Mouse (Mus musculus): ENCODE results near the gene Celf6. TPM values are rescaled to one million over a fixed set of nuclear protein-coding genes. Genes with fewer than 3 reads are reported as not detected.
A peak's percentile ranks its signal among the peaks of the same experiment; 100 is the strongest.

Celf6 gene
- 28.8 and 34.8 TPM in 2 replicates for polyA plus RNA-seq (2014; fragmentation: Nextera tagmentation; extraction: Ambion mirVana)

DNA sequence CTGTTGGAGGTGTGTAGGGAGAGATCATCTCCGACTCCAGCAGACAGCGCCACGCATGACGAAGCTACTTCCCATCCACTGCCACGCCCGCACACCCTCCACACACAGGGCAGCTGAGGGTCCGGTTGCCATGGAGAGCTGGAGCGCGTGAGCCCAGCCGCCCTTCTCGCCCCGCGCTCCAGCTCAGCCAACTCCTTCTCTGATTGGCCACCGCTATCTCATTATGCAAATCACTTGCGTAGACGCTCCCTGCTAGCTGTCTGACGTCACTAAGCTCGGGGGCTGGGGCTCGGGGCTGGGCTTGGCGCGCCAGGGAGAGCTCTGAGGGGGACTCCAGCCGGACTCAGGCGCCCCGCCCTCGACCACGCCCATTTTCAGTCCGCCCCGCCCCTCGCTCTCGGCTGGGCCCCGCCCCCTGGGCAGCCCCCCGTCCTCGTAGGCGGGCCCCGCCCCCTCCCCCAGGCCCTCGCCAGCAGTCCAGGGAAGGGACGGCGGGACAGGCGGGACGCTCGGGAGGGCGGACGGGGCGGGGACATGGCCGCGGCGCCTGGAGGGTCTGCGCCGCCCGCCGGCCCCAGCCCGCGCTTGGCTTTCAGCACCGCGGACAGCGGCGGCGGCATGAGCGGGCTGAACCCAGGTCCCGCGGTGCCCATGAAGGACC is at the start of gene Celf6:
Gene Celf6 (plus strand): TSS at position 74 of the 661 bp plus-strand sequence.
- Histone ChIP-seq H3K9me3 (ENCODE audit: control insufficient read depth, low read length) (no peaks in the 10 kb centered on the region), H3K4me1 (ENCODE audit: control insufficient read depth, insufficient read depth, low read length) (peaks cover 6% of the 10 kb centered on the region), H3K4me3 (ENCODE audit: low read depth, low read length) (peak within 1 kb of the TSS; percentile 57), H3K4me2 (ENCODE audit: low read depth, low read length) (peak within 1 kb of the TSS; percentile 79), H3K27ac (ENCODE audit: low read depth, low read length) (peak within 1 kb of the TSS; percentile 44; the same call in 1 of the 2 replicates), H3K9ac (replicated peaks; ENCODE audit: low read depth, low read length) (peak within 1 kb of the TSS; percentile 70), H3K36me3 (ENCODE audit: control insufficient read depth, insufficient read depth, low read length) (no peaks in the 10 kb centered on the region), H3K27me3 (ENCODE audit: control insufficient read depth, insufficient read depth, low read length) (no peaks in the 10 kb centered on the region)
- ATAC-seq (ENCODE audit: low read depth) = peak; percentile 98
- 0% methylated on average over 47 of the region's 61 CpGs for WGBS

DNA sequence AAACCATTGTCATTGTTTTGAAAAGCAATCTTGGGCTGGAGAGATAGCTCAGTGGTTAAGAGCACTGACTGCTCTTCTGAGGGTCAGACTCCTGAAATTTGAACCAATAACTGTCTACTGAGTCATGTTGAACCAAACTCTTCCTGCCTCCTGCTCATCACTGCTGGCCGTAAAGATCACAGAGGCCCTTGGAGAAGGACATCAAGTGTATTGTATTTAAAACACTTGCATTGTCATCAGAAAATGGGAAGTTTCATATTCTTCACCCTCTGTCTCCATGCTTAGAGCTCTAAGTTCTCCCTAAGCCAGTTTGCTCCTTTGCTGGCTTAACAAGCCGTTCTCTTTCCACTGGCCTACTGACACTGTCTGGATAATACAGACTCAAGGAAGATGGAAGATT is 49.4 kb upstream of the Celf6 start:
- 82% methylated on average over 2 of the region's 2 CpGs for WGBS

DNA sequence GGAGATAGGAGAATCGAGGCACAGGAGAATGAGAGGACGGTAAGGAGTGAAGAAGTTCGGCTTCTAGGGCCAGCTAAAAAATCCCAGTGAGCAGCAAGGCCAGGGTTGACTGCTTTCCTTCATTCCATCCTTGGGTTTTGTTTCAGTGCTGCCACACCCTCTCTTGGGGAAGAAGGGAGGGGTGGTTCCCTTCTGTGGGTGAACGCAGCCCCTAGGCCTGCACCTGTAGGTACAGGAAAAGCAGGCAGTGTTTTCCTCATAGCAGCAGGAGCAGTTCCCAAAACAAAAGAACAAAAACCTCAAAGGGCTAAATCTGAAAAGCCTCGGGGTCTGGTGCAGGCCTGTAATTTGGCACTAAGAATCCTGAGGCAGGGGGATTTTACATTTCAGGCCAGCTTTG is 46.1 kb upstream of the Celf6 start:
- no peak overlapping the region for H3K4me2 ChIP-seq (ENCODE audit: low read depth, low read length)
- H3K27me3 ChIP-seq (ENCODE audit: control insufficient read depth, insufficient read depth, low read length) = no peaks in the 10 kb centered on the region
- H3K4me1 ChIP-seq (ENCODE audit: control insufficient read depth, insufficient read depth, low read length) = no peaks in the 10 kb centered on the region
- no peak overlapping the region for H3K27ac ChIP-seq (ENCODE audit: low read depth, low read length)
- no peak overlapping the region for H3K4me3 ChIP-seq (ENCODE audit: low read depth, low read length)
- ATAC-seq (ENCODE audit: low read depth) = no peak
- WGBS = 34% methylated on average over 5 of the region's 5 CpGs
- no peaks in the 10 kb centered on the region for H3K36me3 ChIP-seq (ENCODE audit: control insufficient read depth, insufficient read depth, low read length)
- no peak overlapping the region for H3K9ac ChIP-seq (replicated peaks; ENCODE audit: low read depth, low read length)
- H3K9me3 ChIP-seq (ENCODE audit: control insufficient read depth, low read length) = no peaks in the 10 kb centered on the region

More for the DNA sequence above, 49.4 kb upstream of the Celf6 start:
- no peaks in the 10 kb centered on the region for H3K4me1 ChIP-seq (ENCODE audit: control insufficient read depth, insufficient read depth, low read length)
- H3K4me3 ChIP-seq (ENCODE audit: low read depth, low read length) = no peak overlapping the region
- H3K36me3 ChIP-seq (ENCODE audit: control insufficient read depth, insufficient read depth, low read length) = no peaks in the 10 kb centered on the region
- H3K9me3 ChIP-seq (ENCODE audit: control insufficient read depth, low read length) = no peaks in the 10 kb centered on the region
- no peak overlapping the region for H3K9ac ChIP-seq (replicated peaks; ENCODE audit: low read depth, low read length)
- no peaks in the 10 kb centered on the region for H3K27me3 ChIP-seq (ENCODE audit: control insufficient read depth, insufficient read depth, low read length)
- ATAC-seq (ENCODE audit: low read depth) = no peak
- H3K27ac ChIP-seq (ENCODE audit: low read depth, low read length) = no peak overlapping the region
- H3K4me2 ChIP-seq (ENCODE audit: low read depth, low read length) = no peak overlapping the region

DNA sequence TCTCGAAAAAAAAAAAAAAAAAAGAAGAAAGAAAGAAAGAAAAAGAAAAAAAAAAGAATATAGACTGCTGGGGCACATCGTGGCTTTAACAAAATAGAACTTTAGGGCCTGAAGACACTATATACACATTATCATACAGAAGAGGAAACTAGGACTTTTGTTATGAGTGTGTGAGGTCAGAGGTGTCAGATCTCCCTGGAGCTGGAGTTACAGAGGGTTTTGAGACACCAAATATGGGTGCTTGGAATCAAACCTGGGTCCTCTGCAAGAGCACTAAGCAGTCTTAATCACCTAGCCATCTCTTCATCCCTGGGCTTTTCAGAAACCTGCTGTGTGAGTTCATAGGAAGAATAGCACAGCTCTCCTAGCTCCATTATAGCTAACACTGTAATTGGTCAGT is 44.3 kb upstream of the Celf6 start:
- Histone ChIP-seq H3K4me2 (ENCODE audit: low read depth, low read length) (no peak overlapping the region), H3K9ac (replicated peaks; ENCODE audit: low read depth, low read length) (no peak overlapping the region), H3K27ac (ENCODE audit: low read depth, low read length) (no peak overlapping the region), H3K9me3 (ENCODE audit: control insufficient read depth, low read length) (no peaks in the 10 kb centered on the region), H3K36me3 (ENCODE audit: control insufficient read depth, insufficient read depth, low read length) (no peaks in the 10 kb centered on the region), H3K4me3 (ENCODE audit: low read depth, low read length) (no peak overlapping the region), H3K27me3 (ENCODE audit: control insufficient read depth, insufficient read depth, low read length) (no peaks in the 10 kb centered on the region), H3K4me1 (ENCODE audit: control insufficient read depth, insufficient read depth, low read length) (no peaks in the 10 kb centered on the region)
- 77% methylated on average over 2 of the region's 2 CpGs for WGBS
- no peak for ATAC-seq (ENCODE audit: low read depth)

DNA sequence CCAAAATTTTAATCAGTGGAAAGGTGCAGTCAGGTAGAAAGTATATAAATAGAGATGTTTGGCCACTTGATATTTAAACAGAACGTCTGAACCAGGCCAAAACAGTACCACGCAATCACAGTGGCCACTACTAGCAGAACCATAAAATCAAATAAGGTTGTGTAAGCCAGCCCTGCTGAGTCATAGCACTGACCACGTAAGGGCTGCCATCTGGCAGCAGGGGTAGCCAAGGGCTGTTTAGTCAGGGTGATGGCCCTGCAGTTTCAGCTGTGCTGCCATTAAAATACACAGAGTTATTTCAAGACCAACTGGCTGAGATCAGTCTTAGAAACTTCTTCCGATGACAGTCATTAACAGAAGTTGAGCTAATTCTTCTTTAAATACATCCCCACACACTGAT is 43.8 kb upstream of the Celf6 start:
- Histone ChIP-seq H3K4me2 (ENCODE audit: low read depth, low read length) (no peak overlapping the region), H3K27ac (ENCODE audit: low read depth, low read length) (no peak overlapping the region), H3K9me3 (ENCODE audit: control insufficient read depth, low read length) (no peaks in the 10 kb centered on the region), H3K27me3 (ENCODE audit: control insufficient read depth, insufficient read depth, low read length) (no peaks in the 10 kb centered on the region), H3K4me3 (ENCODE audit: low read depth, low read length) (no peak overlapping the region), H3K9ac (replicated peaks; ENCODE audit: low read depth, low read length) (no peak overlapping the region), H3K4me1 (ENCODE audit: control insufficient read depth, insufficient read depth, low read length) (0 out of 2 replicates have a peak, but pooled peaks cover 1% of the 10 kb centered on the region), H3K36me3 (ENCODE audit: control insufficient read depth, insufficient read depth, low read length) (no peaks in the 10 kb centered on the region)
- ATAC-seq (ENCODE audit: low read depth) = no peak
- WGBS = 69% methylated on average over 4 of the region's 4 CpGs

DNA sequence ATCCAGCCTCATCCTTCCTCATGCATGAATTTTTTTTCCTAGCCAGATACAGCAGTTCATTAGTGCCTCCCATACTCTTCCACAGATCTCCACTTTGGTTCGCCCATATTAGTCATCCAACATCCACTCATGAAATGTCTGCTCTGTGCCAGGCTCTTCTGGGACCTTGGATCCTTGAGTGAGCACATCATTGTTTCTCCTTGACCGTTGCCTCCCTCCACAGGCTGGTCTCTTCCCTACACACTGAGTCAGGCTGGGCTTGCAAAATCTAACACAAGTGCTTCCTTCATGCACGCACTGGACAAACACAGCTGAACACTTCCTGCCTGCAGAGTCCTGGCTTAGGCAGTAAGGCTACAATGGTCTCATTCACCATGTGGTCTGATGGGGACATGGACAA is 40.1 kb upstream of the Celf6 start:
- no peak overlapping the region for H3K9ac ChIP-seq (replicated peaks; ENCODE audit: low read depth, low read length)
- H3K4me1 ChIP-seq (ENCODE audit: control insufficient read depth, insufficient read depth, low read length) = peaks cover 18% of the 10 kb centered on the region
- H3K27ac ChIP-seq (ENCODE audit: low read depth, low read length) = no peak overlapping the region
- H3K27me3 ChIP-seq (ENCODE audit: control insufficient read depth, insufficient read depth, low read length) = no peaks in the 10 kb centered on the region
- no peak overlapping the region for H3K4me2 ChIP-seq (ENCODE audit: low read depth, low read length)
- no peaks in the 10 kb centered on the region for H3K9me3 ChIP-seq (ENCODE audit: control insufficient read depth, low read length)
- H3K4me3 ChIP-seq (ENCODE audit: low read depth, low read length) = no peak overlapping the region
- no peak for ATAC-seq (ENCODE audit: low read depth)
- no peaks in the 10 kb centered on the region for H3K36me3 ChIP-seq (ENCODE audit: control insufficient read depth, insufficient read depth, low read length)
- WGBS = 85% methylated on average over 3 of the region's 3 CpGs

DNA sequence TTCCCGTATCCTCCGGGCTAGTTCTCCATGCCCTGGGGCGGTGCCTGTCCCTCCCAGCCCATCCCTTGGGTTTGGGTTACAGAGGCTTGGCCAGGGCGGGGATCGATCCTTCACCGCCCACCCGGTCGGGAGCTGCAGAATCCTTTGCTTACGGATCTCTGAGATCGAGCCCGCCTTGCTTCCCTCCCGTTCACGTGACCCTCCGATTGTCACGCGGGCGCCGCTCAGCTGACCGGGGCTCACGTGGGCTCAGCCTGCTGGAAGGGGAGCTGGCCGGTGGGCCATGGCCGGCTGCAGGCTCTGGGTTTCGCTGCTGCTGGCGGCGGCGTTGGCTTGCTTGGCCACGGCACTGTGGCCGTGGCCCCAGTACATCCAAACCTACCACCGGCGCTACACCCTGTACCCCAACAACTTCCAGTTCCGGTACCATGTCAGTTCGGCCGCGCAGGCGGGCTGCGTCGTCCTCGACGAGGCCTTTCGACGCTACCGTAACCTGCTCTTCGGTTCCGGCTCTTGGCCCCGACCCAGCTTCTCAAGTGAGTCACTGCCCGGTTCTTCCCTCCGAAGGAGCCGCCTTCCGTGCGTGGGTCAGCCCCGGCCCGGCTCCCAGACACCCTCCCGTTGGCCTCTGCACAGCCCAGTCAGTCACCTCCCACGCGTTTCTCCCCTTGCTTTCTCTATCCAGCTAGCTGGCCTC is 38.1 kb upstream of the Celf6 start, which contains the start of the genes Hexa and Tmem202:
Gene Hexa (plus strand): TSS at position 100 of the 697 bp plus-strand sequence.
Gene Tmem202 (minus strand): TSS at position 407 of the 697 bp plus-strand sequence.
- Histone ChIP-seq H3K27ac (ENCODE audit: low read depth, low read length) (no peak within 1 kb of the TSS), H3K4me3 (ENCODE audit: low read depth, low read length) (peak within 1 kb of the TSS; percentile 60), H3K27me3 (ENCODE audit: control insufficient read depth, insufficient read depth, low read length) (no peaks in the 10 kb centered on the region), H3K4me1 (ENCODE audit: control insufficient read depth, insufficient read depth, low read length) (peaks cover 18% of the 10 kb centered on the region), H3K4me2 (ENCODE audit: low read depth, low read length) (peak within 1 kb of the TSS; percentile 69), H3K36me3 (ENCODE audit: control insufficient read depth, insufficient read depth, low read length) (no peaks in the 10 kb centered on the region), H3K9ac (replicated peaks; ENCODE audit: low read depth, low read length) (peak within 1 kb of the TSS; percentile 73), H3K9me3 (ENCODE audit: control insufficient read depth, low read length) (no peaks in the 10 kb centered on the region)
- peak; percentile 94 for ATAC-seq (ENCODE audit: low read depth)
- 3% methylated on average over 55 of the region's 55 CpGs for WGBS

DNA sequence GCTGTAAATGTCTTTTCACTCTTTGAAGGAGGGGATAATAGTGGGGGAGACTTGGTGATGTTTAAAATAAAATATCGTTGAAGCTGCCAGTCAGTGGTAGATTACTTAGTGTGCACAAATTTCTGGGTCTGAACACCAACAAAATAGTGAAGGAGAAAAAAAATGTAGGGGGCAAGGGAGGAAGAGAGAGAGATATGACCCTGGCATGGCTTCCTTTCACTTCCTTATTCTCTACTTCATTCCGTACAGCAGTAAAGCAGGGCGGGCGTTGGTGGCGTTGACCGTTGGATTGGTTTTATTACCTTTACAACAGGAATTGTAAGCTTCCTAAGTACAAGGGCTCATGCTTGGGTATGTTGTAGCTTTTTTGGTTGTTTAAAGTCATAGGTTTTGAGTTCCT is 36.1 kb upstream of the Celf6 start:
- Histone ChIP-seq H3K27me3 (ENCODE audit: control insufficient read depth, insufficient read depth, low read length) (no peaks in the 10 kb centered on the region), H3K9me3 (ENCODE audit: control insufficient read depth, low read length) (no peaks in the 10 kb centered on the region)
- 77% methylated on average over 6 of the region's 6 CpGs for WGBS

DNA sequence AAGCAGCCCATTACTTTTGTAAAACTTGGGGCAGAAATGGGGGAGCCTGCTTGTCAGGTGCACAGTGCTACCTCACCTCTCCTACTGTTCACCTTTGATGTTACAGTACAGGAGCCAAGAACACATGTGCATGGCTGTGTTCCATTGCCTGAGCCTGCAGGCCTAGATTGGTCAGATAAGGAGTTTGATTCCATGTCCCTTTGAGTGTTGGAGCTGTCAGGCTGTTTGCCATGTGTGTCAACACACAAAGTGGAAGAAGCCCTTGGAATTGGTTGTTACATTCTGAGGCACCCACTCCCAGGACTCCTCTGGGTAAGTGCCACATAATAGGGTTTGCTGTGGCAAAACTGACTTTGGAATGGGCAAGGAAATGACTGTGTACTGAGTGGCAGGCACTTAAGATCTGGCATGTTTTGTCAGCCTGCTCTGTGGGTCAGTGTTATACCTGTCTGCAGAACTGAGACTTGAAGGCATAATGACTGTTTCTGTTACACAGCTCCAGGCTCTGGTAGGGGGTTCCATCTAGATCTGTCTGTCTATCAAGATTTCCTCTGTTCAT is 34.9 kb upstream of the Celf6 start:
- ATAC-seq (ENCODE audit: low read depth) = no peak
- no peak overlapping the region for H3K4me2 ChIP-seq (ENCODE audit: low read depth, low read length)
- H3K36me3 ChIP-seq (ENCODE audit: control insufficient read depth, insufficient read depth, low read length) = no peaks in the 10 kb centered on the region
- no peak overlapping the region for H3K9ac ChIP-seq (replicated peaks; ENCODE audit: low read depth, low read length)
- no peak overlapping the region for H3K27ac ChIP-seq (ENCODE audit: low read depth, low read length)
- H3K9me3 ChIP-seq (ENCODE audit: control insufficient read depth, low read length) = no peaks in the 10 kb centered on the region
- H3K27me3 ChIP-seq (ENCODE audit: control insufficient read depth, insufficient read depth, low read length) = no peaks in the 10 kb centered on the region
- H3K4me1 ChIP-seq (ENCODE audit: control insufficient read depth, insufficient read depth, low read length) = peaks cover 18% of the 10 kb centered on the region
- no peak overlapping the region for H3K4me3 ChIP-seq (ENCODE audit: low read depth, low read length)

More for the DNA sequence above, 36.1 kb upstream of the Celf6 start:
- Histone ChIP-seq H3K4me1 (ENCODE audit: control insufficient read depth, insufficient read depth, low read length) (peaks cover 18% of the 10 kb centered on the region), H3K27ac (ENCODE audit: low read depth, low read length) (no peak overlapping the region), H3K36me3 (ENCODE audit: control insufficient read depth, insufficient read depth, low read length) (no peaks in the 10 kb centered on the region), H3K4me2 (ENCODE audit: low read depth, low read length) (no peak overlapping the region), H3K4me3 (ENCODE audit: low read depth, low read length) (no peak overlapping the region), H3K9ac (replicated peaks; ENCODE audit: low read depth, low read length) (no peak overlapping the region)
- no peak for ATAC-seq (ENCODE audit: low read depth)
